Mouse (Mus musculus) heart, postnatal 0 days (tissue): ENCODE results near the gene St8sia1.

Experiments
- CTCF ChIP-seq: IDR thresholded peaks from 2 replicates; pipeline ENCODE4 v1.5.1; 2016; ENCODE audit warnings: antibody characterized with exemption, control low read depth, low read depth
- EP300 ChIP-seq: IDR thresholded peaks from 2 replicates; pipeline ENCODE4 v1.6.1; 2016; ENCODE audit warnings: antibody characterized with exemption, low read depth

DNA sequence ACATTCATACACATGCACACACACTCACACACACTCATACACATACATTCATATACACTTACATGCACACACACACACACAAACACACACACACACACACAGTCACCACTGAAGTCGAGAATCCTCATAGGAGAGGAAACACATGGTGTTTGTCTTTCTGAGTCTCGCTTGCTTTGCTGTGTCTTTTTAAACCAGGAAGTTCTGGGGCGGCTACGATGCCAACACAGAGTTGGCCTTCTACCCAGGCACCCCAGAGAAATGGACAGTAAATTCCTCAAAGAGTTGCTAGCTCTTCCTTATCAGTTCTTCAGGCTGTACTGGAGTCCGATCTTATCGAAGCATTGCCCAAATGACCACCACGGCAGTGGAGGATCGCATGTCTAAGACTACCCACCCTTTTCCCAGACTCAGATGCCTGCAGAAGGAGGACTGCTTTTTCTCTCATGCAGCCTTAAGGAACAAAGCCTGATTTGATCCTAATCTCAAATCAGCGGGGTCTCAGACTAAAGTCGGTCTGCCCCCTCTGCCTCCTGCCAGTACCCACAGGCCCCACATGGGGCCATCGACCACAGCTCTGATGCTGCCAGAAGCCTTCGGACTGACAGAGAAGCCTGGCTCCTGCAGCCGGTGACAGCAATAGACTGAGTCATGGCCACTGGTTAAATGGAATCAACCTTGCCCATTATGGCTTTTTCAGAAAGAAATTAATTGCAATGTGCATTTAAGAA, 171.8 kb downstream of the St8sia1 start:
- TF ChIP-seq CTCF (no peak), EP300 (no peak)
